Mouse (Mus musculus) urinary bladder, postnatal 10 days (tissue): ENCODE data around the gene Cd72.

Experiments used
- DNase-seq: peaks from one replicate; pipeline ENCODE4 v3.0.0; 2022; ENCODE audit warnings: low spot score

Cd72 gene

GRCm38 (mm10) chr4:43478534-43478858 is 24.1 kb upstream of the Cd72 start:
- DNase-seq = no peak

- no peak for DNase-seq
These were observed 23.6 kb upstream of the Cd72 start for GRCm38 (mm10) chr4:43477857-43478533.

GRCm38 (mm10) chr4:43476604-43477003 is 22.2 kb upstream of the Cd72 start:
- DNase-seq = no peak

- DNase-seq = no peak
These were observed 19.2 kb upstream of the Cd72 start for GRCm38 (mm10) chr4:43473636-43474035.

- DNase-seq = no peak
These were observed 15.9 kb upstream of the Cd72 start for GRCm38 (mm10) chr4:43470301-43470700.

DNA sequence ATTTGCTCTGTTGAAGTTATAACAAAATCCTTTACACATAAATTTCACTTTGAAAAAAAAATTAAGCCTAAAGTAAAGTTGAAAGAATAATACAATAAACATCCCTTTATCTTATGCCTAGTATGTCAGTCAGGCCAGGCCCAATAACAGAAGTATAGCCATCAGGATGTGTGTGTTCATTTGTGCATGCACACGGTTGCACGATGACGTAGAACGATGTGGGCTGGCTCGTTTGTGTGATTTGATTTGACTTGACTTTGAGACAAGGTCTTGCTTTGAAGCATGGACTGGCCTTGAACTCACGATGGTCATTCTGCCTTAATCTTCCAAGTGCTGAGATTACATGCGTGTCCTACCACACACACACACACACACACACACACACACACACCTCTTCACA is 12.4 kb upstream of the Cd72 start:
- DNase-seq = no peak

GRCm38 (mm10) chr4:43465935-43466334 is 11.5 kb upstream of the Cd72 start:
- no peak for DNase-seq

DNA sequence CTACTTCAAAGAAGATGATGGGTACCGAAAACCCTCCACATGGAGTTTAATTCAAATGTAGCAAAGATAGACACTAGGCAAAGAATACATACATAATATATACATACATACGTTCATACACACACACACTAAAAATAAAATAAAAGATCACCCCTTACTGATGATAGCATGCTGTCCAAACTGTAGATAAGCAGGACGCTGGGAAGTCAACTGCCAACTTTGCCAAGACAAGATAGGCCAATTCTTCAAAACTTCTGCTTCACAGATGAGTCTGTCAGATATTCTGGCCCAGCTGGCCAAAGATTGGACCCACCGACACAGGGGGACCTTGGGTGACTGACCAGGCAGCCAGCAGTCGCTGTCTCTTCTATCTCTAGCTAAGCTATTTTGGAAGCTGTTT is 8.7 kb upstream of the Cd72 start:
- DNase-seq = no peak

- DNase-seq = no peak
These were observed 2.7 kb upstream of the Cd72 start for GRCm38 (mm10) chr4:43457124-43457523.

DNA sequence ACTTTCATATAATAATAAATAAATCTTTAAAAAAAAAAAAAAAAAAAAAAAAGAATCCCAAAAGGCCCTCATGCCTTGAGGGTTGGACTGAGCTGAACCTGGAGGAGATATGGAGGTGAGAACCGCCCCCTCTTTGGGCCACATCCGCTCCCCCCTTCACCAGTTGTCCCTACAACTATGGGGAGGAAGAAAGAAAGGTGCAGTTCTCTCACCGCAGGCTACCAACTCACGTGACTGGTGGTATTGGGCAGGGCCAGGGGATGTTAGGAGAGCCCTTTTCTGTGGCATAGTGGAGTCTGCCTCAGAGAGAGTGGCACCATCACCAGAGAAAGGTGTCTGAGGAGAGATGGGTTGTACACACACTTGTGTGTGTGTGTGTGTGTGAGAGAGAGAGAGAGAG is 2.0 kb upstream of the Cd72 start:
- DNase-seq = no peak

DNA sequence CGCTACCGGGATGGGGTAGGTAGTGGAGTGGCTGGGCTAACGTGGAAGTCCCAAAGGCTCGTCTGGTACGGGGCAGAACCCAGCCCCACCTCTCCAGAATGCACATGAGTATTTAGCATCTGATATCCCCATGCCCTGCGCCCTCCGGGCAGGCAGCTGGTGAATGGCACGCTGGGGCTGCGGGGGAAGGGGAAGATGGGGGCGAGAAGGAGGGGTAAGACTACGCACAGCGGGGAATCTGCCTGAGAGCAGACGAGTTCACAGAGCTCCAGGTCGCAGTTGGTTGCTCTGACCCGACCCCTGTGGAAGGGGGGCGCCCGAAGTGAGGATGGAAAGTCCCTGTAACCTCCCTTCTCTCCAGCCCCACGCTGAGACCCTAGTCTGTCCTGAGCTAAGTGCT is 1.0 kb downstream of the Cd72 start:
- DNase-seq = no peak

- no peak for DNase-seq
These were observed 2.1 kb downstream of the Cd72 start for GRCm38 (mm10) chr4:43452315-43452714.

GRCm38 (mm10) chr4:43448554-43448953 is 5.9 kb downstream of the Cd72 start:
- DNase-seq = no peak

- no peak for DNase-seq
These were observed 7.2 kb downstream of the Cd72 start for GRCm38 (mm10) chr4:43447251-43447650.

DNA sequence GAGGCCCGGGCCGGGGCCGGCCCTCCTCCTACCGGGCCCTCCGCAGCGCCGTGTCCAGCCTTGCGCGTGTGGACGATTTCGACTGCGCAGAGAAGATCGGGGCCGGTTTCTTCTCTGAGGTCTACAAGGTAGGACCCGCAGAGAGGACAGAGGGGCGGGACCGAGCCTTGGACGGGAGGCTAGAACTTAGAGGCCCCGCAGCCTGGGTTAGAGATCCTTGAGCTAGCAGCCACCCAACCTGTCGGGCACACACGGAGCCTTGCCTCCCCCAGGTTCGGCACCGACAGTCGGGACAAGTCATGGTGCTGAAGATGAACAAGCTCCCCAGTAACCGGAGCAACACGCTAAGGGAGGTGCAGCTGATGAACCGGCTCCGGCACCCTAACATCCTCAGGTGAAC is 10.9 kb downstream of the Cd72 start:
- DNase-seq = no peak

GRCm38 (mm10) chr4:43442456-43443361 is 11.7 kb downstream of the Cd72 start:
- no peak for DNase-seq

- DNase-seq = peak; percentile 98
These were observed 12.4 kb downstream of the Cd72 start for GRCm38 (mm10) chr4:43442044-43442443.

DNA sequence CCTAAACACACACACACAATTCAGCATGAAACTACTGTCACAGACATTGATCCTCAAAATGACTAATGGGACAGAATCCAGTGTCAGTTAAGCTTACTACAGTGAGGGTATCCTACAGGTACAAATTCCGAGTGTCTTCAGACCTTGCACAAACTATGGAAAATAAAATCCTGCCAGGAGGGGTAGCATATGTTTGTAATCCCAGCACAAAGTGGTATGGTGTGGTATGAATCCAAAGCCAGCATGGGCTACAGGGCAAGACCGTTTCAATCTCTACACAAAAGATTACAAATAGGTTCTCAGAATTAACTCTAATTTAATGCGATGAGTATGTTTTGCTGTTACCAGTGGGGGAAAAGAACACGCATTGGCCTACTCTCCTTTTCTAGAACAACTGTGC is 12.8 kb downstream of the Cd72 start, which contains the start of gene Tesk1:
Gene Tesk1 (plus strand): TSS at position 301 of the 400 bp plus-strand sequence.
- no peak for DNase-seq

DNA sequence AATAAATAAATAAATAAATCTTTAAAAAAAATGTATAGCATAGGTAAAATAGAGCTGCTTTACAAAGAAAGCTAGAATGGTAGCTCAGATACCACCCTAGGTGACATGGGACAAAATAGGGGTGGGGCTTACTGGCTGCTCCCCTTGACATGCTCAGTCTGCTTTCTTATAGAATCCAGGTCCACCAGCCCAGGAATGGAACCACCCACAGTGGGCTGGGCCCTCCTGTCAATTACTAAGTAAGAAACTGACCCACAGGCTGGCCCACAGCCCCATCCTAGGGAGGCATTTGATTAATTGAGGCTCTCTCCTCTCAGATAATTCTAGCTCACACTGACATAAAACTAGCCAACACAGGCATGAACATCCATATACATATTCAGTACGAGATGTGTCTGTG is 21.6 kb downstream of the Cd72 start:
- no peak for DNase-seq

GRCm38 (mm10) chr4:43431690-43432089 is 22.7 kb downstream of the Cd72 start:
- DNase-seq = no peak

- DNase-seq = no peak
These were observed 25.5 kb downstream of the Cd72 start, which contains the start of gene Fam166b for GRCm38 (mm10) chr4:43428946-43429345. Gene Fam166b, minus strand, starts transcription at chr4:43429134.

GRCm38 (mm10) chr4:43428180-43428861 is 26.1 kb downstream of the Cd72 start:
- DNase-seq = no peak
